Mouse (Mus musculus) right cerebral cortex, postnatal 25 days (tissue): ENCODE measurements at regions not wholly inside any gene's neighbourhood (a gene's known extent, or its start where the extent isn't known, plus 50 kb on each side); places are given as distances from the start of the nearest gene placed in this dataset.

Experiments used
- DNase-seq: peaks from one replicate; pipeline ENCODE4 v3.0.0; 2022

DNA sequence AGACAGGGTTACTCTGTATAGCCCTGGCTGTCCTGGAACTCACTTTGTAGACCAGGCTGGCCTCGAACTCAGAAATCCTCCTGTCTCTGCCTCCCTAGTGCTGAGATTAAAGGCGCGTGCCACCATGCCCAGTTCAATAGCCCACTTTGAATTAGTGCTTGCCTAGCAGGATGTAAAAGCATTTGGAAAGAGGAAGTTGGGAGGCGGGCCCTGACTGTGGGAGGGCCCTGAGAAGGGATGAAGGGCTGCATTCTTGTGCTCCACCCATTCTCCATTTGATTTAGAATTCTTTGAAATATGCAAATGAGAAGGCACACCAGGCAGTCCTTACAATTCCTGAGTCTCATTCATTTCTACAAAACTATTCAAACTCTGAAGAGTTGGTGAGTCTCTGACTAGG lies 287.6 kb downstream of the Barhl2 start:
- no peak for DNase-seq

DNA sequence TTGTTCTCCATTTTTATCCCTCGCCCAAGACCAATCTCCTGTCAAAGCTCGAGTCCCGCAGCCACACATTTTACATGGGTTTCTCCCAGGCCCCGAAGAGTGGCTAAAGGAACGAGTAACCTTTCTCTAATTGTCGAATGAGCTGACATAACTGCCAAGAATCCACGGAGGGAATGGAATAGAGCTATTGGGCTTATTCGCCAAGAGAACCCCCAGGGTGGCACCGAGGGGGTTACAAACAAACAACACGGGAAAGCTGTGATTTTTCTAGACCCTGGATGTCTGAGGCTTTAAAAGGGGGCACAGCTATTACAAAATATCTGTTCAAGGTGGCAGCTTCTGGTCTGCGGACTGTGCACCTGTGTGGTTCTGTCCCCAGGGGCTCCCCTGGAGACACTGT lies 290.4 kb downstream of the Barhl2 start:
- DNase-seq = no peak

DNA sequence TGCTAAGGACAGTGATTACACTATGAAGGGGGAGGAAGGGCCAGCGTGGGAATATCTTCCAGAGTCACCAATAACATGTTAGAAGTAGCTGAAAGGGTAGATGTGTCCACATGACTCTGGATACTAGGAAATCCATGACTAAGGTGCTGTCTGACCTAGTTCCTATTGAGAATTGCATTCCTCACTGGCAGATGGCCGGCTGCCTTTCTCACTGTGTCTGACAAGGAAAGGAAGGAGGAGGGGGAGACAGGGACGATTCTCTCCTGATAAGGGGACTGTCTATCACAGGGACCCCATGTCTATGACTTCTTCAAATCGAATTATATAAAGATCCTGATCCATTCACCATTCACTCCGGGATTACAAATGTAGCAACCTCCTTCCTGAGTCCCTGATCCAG lies 289.9 kb downstream of the Zfp326 start:
- DNase-seq = no peak

DNA sequence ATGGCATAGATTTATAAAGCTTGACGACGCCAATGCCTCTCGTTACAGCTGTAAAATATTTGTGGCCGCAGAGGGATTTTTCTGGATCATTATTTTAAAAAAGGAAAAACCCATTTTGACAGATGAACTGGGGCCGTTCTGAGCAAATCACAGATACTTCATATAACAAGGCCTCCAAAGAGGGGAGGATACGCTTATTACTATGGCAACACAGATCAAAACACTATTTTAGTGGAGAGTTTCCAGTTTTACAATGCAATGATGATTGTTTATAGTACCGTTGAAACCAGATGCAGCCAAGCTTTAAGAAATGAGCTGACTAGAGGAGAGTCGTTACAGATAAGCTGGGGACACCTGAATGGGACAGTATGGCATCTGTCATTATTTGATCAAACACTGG lies 287.8 kb downstream of the Zfp326 start:
- DNase-seq = no peak

DNA sequence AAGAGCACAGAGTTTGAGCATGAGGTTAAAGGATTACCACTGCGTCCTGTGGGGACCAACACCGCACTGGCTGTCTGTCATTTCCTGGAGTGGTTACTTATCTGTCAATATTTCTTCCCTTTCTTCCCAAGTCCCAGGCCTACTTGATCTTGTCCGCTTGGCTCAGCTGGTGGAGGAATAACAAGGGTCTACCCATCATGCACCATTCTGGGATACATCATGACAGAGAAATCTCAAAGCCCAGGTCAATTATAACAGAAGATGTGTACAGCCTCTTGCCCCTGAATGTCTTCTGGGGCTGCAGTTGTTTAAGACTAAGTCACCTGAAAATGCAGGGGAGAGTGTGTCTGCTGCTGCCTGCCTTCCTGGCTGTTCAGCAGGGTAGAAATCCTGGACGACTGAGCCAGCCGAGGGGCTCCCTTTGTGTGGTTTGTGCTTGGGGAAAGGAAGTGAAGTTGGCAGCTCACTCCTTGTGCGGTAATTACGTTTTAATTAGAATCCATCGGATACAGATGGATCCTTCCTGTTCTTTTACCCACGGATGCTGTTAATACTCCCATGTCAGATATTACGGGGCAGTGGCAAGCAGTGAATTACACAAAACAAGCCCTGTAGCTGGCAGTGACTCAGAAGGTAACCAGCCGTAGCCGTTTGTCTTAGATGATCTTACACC lies 286.8 kb downstream of the Zfp326 start:
- no peak for DNase-seq

DNA sequence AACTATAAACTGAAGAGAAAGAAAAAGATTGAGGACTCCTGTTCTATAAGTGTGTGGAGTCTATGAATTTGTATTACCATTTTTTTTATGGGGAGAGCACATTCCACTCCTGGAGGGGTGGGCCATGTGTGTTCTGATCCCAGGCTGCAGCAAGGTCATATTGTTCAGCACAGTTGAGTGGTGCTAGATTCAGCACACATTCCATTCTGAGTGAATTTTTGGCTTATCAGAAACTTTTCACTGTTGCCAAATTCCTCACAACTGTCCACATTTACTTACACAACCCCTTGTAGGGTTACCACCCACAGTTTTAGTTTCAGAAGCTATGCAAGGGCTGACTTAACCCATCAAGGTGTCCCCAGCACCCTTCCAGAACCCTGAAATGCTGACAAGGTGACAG lies 262.7 kb downstream of the Zfp326 start:
- DNase-seq = no peak

DNA sequence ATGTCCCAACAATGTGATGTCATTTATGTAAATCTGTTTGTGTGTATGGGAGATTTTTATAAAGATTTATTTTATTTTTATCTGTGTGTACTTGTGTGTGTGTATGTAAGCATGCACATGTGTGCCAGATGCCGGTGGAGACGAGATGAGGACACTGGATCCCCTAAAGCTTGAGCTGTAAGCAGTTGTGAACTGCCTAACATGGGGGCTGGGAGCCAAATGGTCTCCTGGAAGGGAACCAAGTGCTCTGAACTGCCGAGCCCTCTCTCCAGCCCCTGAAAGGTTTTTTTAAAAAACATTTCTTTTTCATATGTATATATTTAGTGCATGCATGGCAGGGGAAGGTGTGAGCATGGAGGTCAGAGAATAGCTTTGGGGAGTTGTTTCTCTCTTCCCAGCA lies 246.6 kb downstream of the Zfp326 start:
- DNase-seq = no peak

DNA sequence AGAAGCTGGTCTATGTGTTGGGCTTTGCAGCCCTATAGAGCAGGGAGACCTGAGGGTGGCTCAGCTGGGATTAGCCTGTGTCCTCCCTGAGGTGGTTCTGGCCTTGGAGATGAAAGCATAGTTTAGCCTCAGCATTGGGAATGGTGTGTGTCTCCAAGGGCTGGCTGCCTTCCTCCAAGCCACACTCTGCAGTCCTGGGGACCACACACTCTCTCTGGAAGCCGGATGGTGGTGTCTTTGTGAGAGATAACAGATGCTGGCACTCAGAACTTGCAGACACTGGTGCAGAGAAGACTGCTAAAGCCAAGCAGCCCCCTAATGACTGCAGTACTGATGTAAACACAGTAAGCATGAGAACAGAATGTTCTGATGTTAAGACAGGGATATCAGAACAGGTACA lies 243.2 kb downstream of the Zfp326 start:
- no peak for DNase-seq

DNA sequence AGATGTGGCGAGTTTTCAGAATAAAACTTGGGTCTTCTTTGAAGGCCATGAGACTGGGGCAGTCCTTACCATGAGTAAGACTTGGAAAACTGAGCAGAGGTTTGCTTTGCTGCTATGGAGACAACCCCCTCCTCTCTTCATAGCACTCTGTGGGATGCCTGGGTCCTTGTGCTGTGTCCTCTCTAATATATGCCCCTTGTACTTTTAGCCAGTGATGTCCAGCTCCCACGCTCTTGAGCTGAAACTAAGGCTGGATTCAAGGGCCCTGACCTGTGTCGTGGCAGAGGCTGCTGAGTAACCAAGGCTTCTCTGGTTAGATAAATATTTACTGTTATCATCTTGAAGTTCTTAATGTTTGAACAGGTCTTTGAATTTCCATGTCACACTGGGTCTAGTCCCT lies 236.8 kb downstream of the Zfp326 start:
- DNase-seq = no peak

DNA sequence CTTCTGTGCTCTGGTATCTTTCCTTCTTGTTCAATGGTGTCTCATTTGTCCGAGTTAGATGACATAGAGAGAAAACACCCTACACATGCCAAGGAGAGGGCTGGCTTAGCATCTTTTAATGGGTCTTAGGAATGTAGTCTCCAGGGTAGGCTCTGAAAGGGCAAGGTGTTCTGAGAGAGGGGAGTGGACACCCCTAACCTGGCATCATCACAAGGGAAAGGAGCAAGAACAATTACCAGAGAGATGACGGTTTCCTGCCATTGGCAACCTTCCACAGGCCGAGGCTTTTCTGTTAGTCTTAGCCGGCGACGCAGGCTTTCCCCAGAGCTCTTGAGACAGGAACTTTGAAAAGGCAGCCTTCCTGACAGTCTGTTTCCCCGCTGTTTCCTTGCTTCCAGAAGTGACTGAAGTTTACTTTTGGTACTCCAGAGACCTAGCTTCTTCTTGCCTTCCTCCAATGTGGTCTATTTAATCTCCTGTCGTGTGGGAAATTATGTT lies 232.2 kb downstream of the Zfp326 start:
- no peak for DNase-seq

DNA sequence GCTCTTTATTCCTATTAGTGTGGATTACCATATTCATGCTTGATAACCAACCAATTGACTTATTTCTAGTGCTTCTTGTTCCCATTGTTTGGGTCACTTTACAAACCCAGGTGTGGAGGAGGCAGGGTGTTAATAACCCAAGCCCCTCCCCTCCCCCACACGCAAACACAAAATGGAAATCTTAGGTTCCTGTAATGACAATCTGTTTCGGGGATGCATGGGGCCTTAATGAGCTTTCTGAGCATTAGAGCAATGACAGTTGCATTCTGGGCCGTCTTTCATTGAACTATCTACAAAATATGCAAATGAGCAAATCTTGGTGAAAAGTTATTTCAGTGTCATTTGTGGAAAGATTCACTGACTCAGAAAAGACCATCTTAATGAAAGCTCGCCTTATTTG lies 225.9 kb downstream of the Zfp326 start:
- no peak for DNase-seq

DNA sequence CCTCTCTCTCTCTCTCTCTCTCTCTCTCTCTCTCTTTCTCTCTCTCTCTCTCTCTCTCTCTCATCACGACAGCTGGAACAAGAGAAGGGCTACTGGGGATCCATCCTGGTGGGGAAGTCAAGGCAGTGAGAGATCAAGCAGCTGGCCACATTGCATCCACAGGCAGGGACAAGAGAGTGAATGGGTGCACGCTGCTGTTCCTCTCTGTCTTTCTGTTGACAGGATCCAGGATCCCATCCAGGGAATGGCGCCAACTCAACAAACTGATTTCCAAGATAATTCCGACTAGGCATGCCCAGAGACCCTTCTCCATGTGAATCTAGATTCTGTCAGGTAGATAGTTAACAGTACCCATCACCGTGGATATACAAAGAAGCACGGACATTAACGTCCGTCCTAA lies 222.5 kb downstream of the Zfp326 start:
- no peak for DNase-seq

DNA sequence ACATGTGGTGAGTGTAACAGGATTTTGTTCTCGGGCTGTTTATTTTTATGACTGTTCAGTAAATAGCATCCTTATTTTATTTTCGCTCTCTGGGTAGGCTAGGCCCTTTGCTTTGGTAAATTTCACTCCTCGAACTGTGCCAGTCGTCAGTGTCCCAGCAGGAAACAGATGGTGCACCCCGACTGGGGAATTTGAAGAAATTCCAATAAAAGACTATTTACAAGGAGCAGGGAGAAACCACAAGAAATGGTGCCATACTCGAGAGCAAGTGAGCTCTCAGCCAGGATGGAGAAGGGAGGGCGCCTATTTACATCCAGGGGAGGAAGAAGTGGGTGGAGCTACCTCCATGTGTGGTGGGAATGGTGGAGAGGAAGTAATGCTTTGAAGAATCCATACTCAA lies 213.0 kb downstream of the Zfp326 start:
- DNase-seq = no peak

DNA sequence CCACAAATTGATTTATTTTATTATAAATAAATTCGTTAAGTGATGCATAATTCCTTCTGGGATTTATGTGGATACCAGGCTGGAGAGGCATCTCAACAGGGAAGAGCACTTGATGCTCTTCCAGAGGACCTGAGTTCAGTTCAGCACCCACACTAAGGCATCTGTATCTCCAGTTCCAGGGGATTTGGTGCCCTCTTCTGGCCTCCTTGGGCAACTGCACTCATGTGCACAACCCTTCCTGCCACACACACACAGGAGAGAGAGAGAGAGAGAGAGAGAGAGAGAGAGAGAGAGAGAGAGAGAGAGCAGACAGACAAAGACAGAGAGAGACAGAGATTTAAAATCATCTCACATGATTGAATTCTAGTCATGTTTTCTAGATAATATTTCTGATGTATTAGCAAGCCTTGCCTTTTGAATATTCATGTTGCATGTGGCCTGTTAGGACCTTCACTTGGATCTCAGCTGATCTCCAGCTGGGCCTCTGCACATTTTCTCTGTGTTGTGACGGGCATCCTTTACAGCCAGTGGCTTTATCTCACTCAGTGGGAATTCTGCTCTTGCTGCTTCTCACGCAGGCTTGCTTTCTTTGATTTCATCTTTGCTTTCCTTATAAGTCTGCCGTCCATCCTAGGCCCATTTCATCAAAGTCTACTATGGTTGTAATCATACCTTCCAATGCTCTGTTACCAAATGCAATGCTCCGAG lies 212.3 kb downstream of the Zfp326 start:
- no peak for DNase-seq

DNA sequence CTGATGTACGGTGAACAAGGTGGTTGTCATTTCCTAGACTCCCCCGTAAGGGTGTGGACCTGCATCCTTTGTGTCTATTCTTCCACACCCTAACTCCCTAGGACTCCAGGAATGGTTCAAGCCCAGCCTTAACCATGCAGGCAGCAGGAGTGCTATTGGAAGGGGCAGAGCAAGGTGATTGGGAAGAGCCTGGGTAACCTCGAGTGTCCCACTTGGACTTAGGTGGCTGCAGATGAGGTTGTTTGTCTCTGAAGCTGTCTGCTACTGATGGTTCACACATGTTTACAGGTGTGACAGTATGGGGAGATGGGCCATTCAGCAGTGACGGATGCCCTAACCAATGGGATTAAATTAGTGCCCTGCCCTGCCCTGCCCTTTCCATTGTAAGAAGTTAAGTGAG lies 207.4 kb downstream of the Zfp326 start:
- no peak for DNase-seq

DNA sequence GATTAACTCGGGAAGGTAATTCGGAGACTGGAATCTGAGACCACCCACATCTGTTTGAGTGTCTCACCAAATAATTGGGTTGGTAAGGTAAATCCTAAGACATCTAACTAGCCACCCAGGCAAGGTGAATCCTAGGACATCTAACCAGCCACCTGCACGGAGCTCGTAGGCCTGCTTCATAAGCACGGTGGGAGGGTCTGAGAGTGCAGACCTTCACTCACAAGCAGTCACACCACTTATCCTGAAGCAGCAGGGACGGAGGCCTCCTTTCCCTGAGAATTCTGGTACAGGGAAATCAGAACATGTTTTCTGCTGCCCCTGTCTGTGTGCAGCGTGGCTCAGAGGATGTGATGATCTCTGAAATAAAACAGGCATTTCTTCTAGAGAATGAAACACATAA lies 206.5 kb downstream of the Zfp326 start:
- DNase-seq = no peak

DNA sequence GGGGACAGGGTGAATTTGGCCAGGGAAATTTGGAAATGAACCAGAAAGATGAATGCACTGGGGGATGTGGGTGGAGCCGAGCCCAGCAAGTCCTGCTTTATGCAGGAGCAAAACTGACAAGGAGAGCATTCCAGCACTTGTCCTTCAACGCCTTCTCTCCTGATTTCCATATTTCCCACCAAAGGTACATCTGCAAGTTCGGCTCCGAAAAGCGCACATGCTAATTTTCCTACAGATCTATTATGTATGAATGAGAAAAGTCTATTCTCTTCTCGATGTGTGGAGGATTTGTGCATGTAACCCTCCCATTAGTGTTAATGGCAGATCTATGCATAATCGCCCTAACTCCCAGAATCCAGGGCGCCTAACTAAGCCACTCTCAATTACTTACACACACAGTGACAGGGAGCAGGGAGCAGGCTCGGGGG lies 190.8 kb downstream of the Zfp326 start:
- no peak for DNase-seq

DNA sequence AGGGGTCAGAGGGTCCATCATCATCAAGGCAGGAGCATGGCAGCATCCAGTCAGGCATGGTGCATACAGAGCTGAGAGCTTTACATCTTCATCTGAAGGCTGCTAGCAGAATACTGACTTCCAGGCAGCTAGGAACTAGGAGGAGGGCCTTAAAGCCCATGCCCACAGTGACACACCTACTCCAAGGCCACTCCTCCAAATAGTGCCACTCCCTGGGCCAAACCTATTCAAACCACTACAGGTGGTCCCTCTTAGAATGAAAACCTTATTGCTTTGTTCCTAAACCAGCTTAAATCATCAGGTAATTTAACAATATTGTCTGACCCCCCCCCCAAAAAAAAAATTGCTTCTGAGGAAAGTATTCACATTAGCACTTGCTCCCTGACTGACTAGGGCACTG lies 190.3 kb downstream of the Zfp326 start:
- no peak for DNase-seq

DNA sequence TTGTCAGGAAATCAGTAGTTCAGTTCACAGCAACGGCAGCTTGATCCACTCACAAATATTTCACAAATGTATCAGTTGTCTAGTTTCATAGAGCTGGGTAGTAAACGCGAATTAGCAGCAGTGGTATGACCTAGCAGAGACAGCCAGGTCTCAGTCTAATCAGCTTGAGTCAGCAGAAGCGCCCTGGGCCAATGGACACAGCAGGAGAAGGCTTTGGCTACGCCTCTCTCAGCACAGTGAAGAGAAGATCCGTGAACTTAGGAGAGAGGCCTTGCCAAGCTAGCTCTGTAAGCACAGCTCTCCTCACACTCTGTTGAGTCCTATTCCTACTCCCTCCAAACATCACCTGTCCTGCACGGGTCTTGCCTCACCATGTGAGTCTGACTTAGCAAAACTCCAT lies 188.0 kb downstream of the Zfp326 start:
- DNase-seq = no peak

DNA sequence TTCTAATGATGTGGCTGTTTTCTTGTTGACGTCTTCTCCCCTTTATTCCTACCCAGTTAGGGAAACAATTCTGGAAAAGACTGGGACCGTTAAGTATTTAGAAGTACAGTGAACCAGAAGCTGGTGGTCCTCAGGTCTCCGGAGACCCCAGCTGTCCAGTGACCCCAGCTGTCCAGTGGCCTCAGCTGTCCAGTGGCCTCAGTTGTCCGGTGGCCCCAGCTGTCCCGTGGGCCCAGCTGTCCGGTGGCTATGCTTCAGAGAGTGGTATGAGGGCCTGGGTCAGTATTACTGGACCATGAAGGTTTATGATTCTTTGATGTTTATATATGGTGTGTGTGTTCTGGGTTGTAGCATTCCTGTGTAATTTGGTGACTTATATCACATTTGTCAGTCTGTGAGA lies 186.6 kb downstream of the Zfp326 start:
- DNase-seq = no peak

DNA sequence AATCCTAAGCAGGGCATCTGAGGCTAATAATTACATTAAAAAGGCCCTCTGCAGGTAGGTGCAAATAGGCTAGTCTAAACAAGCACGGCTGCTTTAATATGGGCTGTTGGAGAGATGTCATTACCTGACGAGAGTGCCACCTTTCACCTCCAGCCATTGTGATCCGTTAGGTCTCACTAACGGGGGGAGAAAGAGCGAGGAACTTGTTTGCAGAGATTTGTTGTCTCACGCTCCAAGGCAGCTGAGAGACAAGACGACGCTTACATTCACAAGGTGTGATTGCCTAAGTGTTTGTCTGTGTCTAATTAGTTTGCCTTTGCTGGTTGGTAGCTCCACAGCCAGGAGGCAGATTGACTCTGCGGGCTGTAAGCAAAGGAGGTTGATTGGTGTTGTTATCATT lies 180.3 kb downstream of the Zfp326 start:
- DNase-seq = no peak

DNA sequence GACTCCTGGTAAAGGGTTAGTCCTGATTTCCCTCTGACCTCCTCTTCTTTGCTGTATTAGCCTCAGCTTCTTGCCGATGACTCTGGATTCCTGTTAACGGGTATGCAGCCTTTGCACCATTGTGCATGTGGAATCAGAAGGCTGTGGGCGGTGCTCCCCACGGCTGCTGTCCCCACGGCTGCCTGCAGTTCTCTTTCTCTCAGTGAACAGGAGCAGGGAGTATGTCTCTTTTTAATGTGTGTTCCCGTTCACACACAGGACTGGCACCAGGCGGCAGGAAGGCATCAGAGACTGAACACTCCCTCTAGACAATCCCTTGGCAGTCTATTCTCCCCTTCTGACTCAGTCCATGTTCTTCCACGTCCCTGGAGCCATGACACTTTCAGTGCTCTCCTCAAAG lies 178.9 kb downstream of the Zfp326 start:
- no peak for DNase-seq

DNA sequence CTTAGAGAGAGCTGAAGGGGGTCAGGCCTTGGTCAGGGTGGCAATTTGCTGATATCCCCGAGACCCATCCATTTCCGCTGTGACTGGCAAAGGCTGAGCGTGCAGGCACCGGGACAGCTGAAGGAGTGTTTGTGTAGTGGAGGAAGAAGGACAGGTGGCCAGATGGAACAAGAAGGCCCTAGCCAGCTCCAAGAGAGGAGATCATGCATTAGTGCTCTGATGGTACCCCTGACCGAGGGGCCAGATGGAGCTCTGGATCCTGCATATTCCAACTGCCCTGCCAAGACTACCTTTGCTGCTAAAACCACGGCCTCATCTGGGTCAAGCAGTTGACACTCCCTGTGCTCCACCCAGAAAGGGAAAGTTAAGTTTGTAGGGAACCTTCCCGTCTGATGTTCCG lies 174.7 kb downstream of the Zfp326 start:
- no peak for DNase-seq

DNA sequence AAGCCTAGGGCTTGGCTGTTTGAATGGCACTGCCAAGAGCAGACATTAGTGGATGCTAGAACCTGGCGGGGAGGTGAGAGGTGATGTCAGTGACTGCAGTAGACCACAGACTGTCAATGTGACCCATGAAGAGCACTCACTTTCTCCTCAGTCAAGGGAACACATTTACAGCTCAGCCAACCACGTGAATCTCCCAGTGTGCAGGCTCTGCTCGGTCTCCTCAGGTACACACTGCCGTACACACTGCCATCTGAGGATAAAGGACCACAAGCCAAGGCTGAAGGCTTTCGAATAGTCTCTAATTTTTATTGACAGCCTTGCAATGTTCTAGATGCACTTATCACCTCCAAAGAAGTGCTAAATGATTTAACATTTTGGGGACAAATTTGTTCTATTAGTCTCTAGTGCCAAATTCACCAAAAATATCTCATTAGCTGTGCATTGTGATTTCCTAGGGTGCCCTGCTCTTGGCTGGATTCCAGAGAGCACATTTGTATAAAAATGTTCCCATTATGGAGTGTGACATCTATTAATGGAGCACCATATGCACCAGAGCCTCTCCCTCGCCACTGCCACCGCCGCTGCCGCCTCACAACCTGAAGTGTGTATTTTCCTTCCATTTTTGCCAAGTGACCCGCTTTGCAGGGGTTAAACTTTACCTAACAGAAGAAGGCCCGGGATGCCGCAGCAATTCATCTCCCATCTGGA lies 168.7 kb downstream of the Zfp326 start:
- DNase-seq = no peak
